Mouse (Mus musculus) forebrain, embryonic 11.5 days (tissue): Measurements from ENCODE around the gene Pak6. TPM values are rescaled to one million over a fixed set of nuclear protein-coding genes. Genes with fewer than 3 reads are reported as not detected.

Experiments used
- ATAC-seq: fragments of 200-750 bp; cut with Nextera tagmentation; replicated peaks from 2 replicates; pipeline ENCODE4 v1.8.0; 2017; ENCODE audit warnings: moderate TSS enrichment; ENCODE audit not compliant: low FRiP score
- DNase-seq: peaks from one replicate; pipeline ENCODE4 v3.0.0-alpha.2; 2017; ENCODE audit warnings: low spot score
- H3K27ac ChIP-seq: fragments of 300-500 bp; sonication (generic); 2 replicates; pipeline ENCODE4 v1.5.1; 2014; ENCODE audit warnings: low read depth, low read length
- H3K27me3 ChIP-seq: fragments of 300-500 bp; sonication (generic); 2 replicates; pipeline ENCODE4 v1.6.1; 2014; ENCODE audit warnings: mild to moderate bottlenecking, low read length, mixed read lengths; ENCODE audit not compliant: control insufficient read depth, insufficient read depth
- H3K36me3 ChIP-seq: fragments of 300-500 bp; sonication (generic); 2 replicates; pipeline ENCODE4 v1.6.1; 2014; ENCODE audit warnings: mild to moderate bottlenecking, low read length, moderate library complexity, mixed read lengths; ENCODE audit not compliant: control insufficient read depth, insufficient read depth
- H3K4me1 ChIP-seq: fragments of 300-500 bp; sonication (generic); replicated peaks from 2 replicates; pipeline ENCODE4 v1.6.1; 2014; ENCODE audit warnings: low read length, mixed read lengths; ENCODE audit not compliant: control insufficient read depth, insufficient read depth
- H3K4me2 ChIP-seq: fragments of 300-500 bp; sonication (generic); 2 replicates; pipeline ENCODE4 v1.6.1; 2014; ENCODE audit warnings: low read depth, mild to moderate bottlenecking, low read length, moderate library complexity, mixed read lengths; ENCODE audit not compliant: severe bottlenecking
- H3K4me3 ChIP-seq: fragments of 300-500 bp; sonication (generic); 2 replicates; pipeline ENCODE4 v1.5.1; 2014; ENCODE audit warnings: low read depth, low read length
- H3K9ac ChIP-seq: fragments of 300-500 bp; sonication (generic); 2 replicates; pipeline ENCODE4 v1.6.1; 2014; ENCODE audit warnings: low read length
- H3K9me3 ChIP-seq: fragments of 300-500 bp; sonication (generic); 2 replicates; pipeline ENCODE4 v1.6.1; 2016; ENCODE audit warnings: low read length, mixed read lengths; ENCODE audit not compliant: control insufficient read depth
- WGBS: fragments of 180-500 bp; shearing (Covaris S2); extraction: QIAGEN DNeasy Blood & Tissue Kit; methylation state at CpG from one replicate; pipeline ENCODE4 v1.1.7; 2014; 5-methylcytosine and 5-hydroxymethylcytosine counted together
- polyA plus RNA-seq: library from polyadenylated mRNA; unstranded; fragments of >200 nt; fragmentation: Nextera tagmentation; extraction: Ambion mirVana; gene quantifications from 2 replicates; pipeline ENCODE4 v1.2.1, GENCODE M21; 2014

Pak6 gene
- polyA plus RNA-seq, 1 experiment from 2014 or later, result 1.2 TPM

GRCm38 (mm10) chr2:118706436-118706835 is 43.3 kb downstream of the Pak6 start:
- peaks cover 95% of the 10 kb centered on the region for H3K27me3 ChIP-seq
- 4% methylated on average over 6 of the region's 6 CpGs for WGBS
- no peak overlapping the region for H3K4me2 ChIP-seq
- no peaks in the 10 kb centered on the region for H3K9me3 ChIP-seq
- no peak for ATAC-seq
- H3K36me3 ChIP-seq, result no peaks in the 10 kb centered on the region
- H3K4me3 ChIP-seq, result no peak overlapping the region
- no peak overlapping the region for H3K9ac ChIP-seq
- DNase-seq, result no peak
- H3K4me1 ChIP-seq, result peaks cover 26% of the 10 kb centered on the region
- H3K27ac ChIP-seq, result no peak overlapping the region

GRCm38 (mm10) chr2:118708472-118708871 is 45.4 kb downstream of the Pak6 start:
- peaks cover 18% of the 10 kb centered on the region for H3K4me1 ChIP-seq
- ATAC-seq, result no peak
- no peak overlapping the region for H3K4me2 ChIP-seq
- no peak overlapping the region for H3K4me3 ChIP-seq
- H3K36me3 ChIP-seq, result no peaks in the 10 kb centered on the region
- WGBS, result 81% methylated on average over 4 of the region's 4 CpGs
- peaks cover 86% of the 10 kb centered on the region for H3K27me3 ChIP-seq
- no peak overlapping the region for H3K27ac ChIP-seq
- no peak for DNase-seq
- no peaks in the 10 kb centered on the region for H3K9me3 ChIP-seq
- no peak overlapping the region for H3K9ac ChIP-seq

GRCm38 (mm10) chr2:118709655-118710221 is 46.6 kb downstream of the Pak6 start:
- Histone ChIP-seq H3K27me3 (peaks cover 73% of the 10 kb centered on the region), H3K4me3 (no peak overlapping the region), H3K9me3 (no peaks in the 10 kb centered on the region), H3K4me2 (no peak overlapping the region), H3K9ac (no peak overlapping the region), H3K36me3 (no peaks in the 10 kb centered on the region), H3K4me1 (peaks cover 12% of the 10 kb centered on the region), H3K27ac (no peak overlapping the region)
- DNase-seq (no peak), ATAC-seq (no peak)
- WGBS, result 40% methylated on average over 4 of the region's 4 CpGs

GRCm38 (mm10) chr2:118711038-118711494 is 48.0 kb downstream of the Pak6 start:
- Histone ChIP-seq H3K36me3 (no peaks in the 10 kb centered on the region), H3K4me2 (peak overlapping the region; percentile 63), H3K27me3 (peaks cover 60% of the 10 kb centered on the region), H3K4me3 (peak overlapping the region; percentile 31), H3K4me1 (peaks cover 12% of the 10 kb centered on the region), H3K27ac (no peak overlapping the region), H3K9me3 (no peaks in the 10 kb centered on the region), H3K9ac (peak overlapping the region; percentile 38)
- WGBS, result under 1% methylated on average over 36 of the region's 36 CpGs
- peak; percentile 76 for DNase-seq
- peak; percentile 59 for ATAC-seq

GRCm38 (mm10) chr2:118713631-118714030 is 50.5 kb downstream of the Pak6 start:
- DNase-seq (no peak), ATAC-seq (no peak)
- Histone ChIP-seq H3K4me3 (no peak overlapping the region), H3K27me3 (peaks cover 35% of the 10 kb centered on the region), H3K4me1 (peaks cover 7% of the 10 kb centered on the region), H3K27ac (no peak overlapping the region), H3K4me2 (no peak overlapping the region), H3K36me3 (no peaks in the 10 kb centered on the region), H3K9me3 (no peaks in the 10 kb centered on the region), H3K9ac (no peak overlapping the region)
- WGBS, result 91% methylated on average over 6 of the region's 6 CpGs

DNA sequence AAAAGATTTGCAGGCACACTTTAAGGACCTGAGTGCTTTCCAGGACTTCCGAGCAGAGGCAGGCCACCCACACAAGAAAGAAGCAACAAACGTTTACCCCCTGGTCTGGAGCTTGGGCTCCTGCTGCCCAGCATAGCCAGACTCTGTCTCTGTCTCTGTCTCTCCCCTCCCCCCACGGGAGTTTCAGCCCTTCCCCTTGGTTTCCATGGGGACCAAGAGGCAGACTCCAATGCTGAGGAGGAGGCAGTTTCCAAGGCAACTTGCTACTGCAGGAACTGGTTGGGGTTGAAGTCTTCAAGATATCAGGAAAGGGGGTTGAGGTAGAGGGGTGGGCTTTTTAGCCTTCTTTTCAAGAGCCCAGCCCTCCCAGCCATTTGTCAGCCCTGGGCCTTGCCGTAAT is 51.1 kb downstream of the Pak6 start:
- H3K27ac ChIP-seq, result no peak overlapping the region
- no peak overlapping the region for H3K4me3 ChIP-seq
- no peaks in the 10 kb centered on the region for H3K36me3 ChIP-seq
- H3K4me1 ChIP-seq, result peaks cover 7% of the 10 kb centered on the region
- no peak overlapping the region for H3K9ac ChIP-seq
- 41% methylated on average over 4 of the region's 4 CpGs for WGBS
- peak; percentile 38; the same call in 1 of the 2 replicates for ATAC-seq
- H3K27me3 ChIP-seq, result peaks cover 31% of the 10 kb centered on the region
- H3K4me2 ChIP-seq, result no peak overlapping the region
- no peaks in the 10 kb centered on the region for H3K9me3 ChIP-seq
- no peak for DNase-seq

DNA sequence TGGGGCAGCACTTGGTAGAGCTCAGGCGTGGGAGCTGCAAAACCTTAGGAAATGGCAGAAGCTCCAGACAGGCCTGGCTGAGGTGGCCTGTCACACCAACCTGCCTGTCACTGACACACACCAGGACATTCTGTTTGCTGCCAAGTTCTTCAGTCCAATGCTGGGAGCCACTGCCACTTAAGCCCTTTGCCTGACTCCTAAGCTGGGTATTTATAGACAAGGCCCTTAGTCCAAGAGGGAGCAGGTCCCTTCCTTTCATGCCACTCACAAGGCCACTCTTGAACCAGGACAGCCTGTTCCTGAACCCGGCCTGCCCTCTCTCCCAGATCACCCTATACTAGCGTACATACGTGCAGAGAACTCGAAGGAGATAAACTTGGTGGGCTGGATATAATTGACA is 53.6 kb downstream of the Pak6 start:
- DNase-seq, result no peak
- Histone ChIP-seq H3K36me3 (no peaks in the 10 kb centered on the region), H3K9me3 (no peaks in the 10 kb centered on the region), H3K9ac (no peak overlapping the region), H3K4me1 (0 out of 2 replicates have a peak, but pooled peaks cover 4% of the 10 kb centered on the region), H3K4me3 (no peak overlapping the region), H3K4me2 (no peak overlapping the region), H3K27me3 (peaks cover 9% of the 10 kb centered on the region), H3K27ac (no peak overlapping the region)
- 84% methylated on average over 5 of the region's 5 CpGs for WGBS
- no peak for ATAC-seq

DNA sequence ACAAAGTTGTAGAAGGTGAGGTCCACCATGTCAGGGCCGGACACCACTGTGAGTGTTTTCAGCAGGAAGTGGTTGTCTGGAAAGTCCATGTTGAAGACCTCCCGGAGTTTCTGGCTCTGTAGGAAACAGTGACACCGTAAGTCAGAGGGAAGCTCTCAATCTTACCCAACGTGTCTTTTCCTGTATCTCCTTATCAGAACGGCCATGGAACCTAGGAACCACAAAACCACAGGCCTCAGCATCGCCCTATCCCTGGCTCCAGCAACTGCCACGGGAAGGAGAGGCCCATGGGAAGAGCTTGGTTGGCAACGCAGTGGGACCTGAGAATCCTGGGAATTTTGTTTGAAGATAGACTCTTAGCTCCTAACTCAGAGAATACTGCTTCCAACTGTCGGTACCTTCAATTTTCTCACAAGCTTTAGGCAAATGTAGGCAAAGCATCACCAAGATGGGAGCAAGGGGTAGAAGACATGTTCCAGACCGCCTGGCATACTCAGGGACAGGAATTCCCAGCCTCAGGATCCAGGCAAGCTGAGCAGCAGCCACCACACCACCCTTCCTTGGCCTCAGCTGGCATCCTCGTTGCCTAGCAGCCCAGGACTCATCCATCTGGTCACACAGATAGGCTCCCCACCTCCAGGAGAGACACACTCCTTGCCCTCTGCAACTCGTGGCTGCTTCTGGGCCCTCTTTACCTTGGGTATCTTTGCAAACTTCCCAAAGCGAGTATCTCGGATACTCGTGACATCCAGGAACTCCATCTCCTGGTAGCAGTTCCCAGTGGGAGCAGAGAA is 60.8 kb downstream of the Pak6 start:
- Histone ChIP-seq H3K4me1 (no peaks in the 10 kb centered on the region), H3K4me3 (no peak overlapping the region), H3K9me3 (no peaks in the 10 kb centered on the region), H3K36me3 (no peaks in the 10 kb centered on the region), H3K9ac (no peak overlapping the region), H3K27me3 (no peaks in the 10 kb centered on the region; the same call in 1 of the 2 replicates), H3K27ac (no peak overlapping the region), H3K4me2 (no peak overlapping the region)
- DNase-seq (no peak), ATAC-seq (no peak)
- WGBS, result 82% methylated on average over 15 of the region's 15 CpGs
